Mouse (Mus musculus) left cerebral cortex, adult 2 months (tissue): ENCODE results near the gene Egfl6. TPM values are rescaled to one million over a fixed set of nuclear protein-coding genes. Genes with fewer than 3 reads are reported as not detected.
"Not testable (repeated sequence)": the region's sequence is repeated elsewhere in the genome, so short reads cannot be mapped to it uniquely, and the experiment has no call there.

Source experiments
- DNase-seq, 2 experiments: peaks; one replicate each; pipeline ENCODE4 v3.0.0; 2021 to 2022; ENCODE audit warnings: low spot score in 2 of 2, mixed read lengths in 1 of 2; ENCODE audit errors: extremely low spot score in 1 of 2
- H3K27ac ChIP-seq: fragments of 200-600 bp; 2 replicates; pipeline ENCODE4 v1.8.1; 2022
- H3K4me3 ChIP-seq: fragments of 200-600 bp; 2 replicates; pipeline ENCODE4 v1.8.1; 2022
- CTCF ChIP-seq: fragments of 200-600 bp; IDR thresholded peaks from 2 replicates; pipeline ENCODE4 v1.8.1; 2022; ENCODE audit warnings: antibody characterized with exemption, mild to moderate bottlenecking, moderate library complexity
- intact Hi-C: fragments of 180-260 bp; cut with DNase I; formaldehyde crosslinking; loops from one replicate; pipeline ENCODE4 v1.15.1; 2025
- total RNA-seq, 2 experiments: library from RNA; stranded (reverse); gene quantifications; 2 replicates each; pipeline ENCODE4 v1.2.3; 2021

Egfl6 gene
- total RNA-seq, 2 experiments from 2014 or later = 2.4 to 3.5 TPM

DNA sequence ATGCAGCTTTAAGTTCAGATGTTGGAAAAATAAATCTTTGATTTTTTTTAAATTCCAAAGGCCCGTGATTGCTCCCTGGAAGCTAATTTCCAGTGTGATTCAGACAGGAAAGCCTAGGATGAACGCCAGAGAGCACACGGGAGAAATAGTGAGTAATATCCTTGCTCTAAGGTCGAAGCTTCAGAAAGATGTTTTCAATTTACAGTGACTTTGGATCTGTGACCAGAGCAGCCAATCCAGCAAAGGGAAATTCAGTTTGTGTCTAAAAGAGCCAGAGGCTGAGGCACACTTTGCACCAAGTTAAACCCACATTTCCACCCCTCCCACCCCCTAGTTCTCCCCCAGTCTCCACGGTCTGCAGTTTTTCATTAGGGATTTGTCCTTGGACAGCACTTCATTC lies 20.6 kb downstream of the Egfl6 start:
- no peak for TF ChIP-seq CTCF

GRCm38 (mm10) chrX:166559333-166559732 lies 26.2 kb downstream of the Egfl6 start:
- no peak for TF ChIP-seq CTCF
- intact Hi-C loops = no loop called here
- Histone ChIP-seq H3K4me3 (no peak overlapping the region), H3K27ac (no peak overlapping the region)
- DNase-seq = no peak

More for the DNA sequence above, 20.6 kb downstream of the Egfl6 start:
- H3K27ac ChIP-seq = no peak overlapping the region
- intact Hi-C loops = no loop called here
- no peak overlapping the region for H3K4me3 ChIP-seq
- DNase-seq = no peak

- intact Hi-C loops = no loop called here
- TF ChIP-seq CTCF = no peak
- no peak overlapping the region for H3K27ac ChIP-seq
- no peak for DNase-seq
- no peak overlapping the region for H3K4me3 ChIP-seq
Observed at GRCm38 (mm10) chrX:166552355-166552754, 33.2 kb downstream of the Egfl6 start.

- TF ChIP-seq CTCF = no peak
- DNase-seq = no peak
- Histone ChIP-seq H3K27ac (no peak overlapping the region), H3K4me3 (no peak overlapping the region)
- intact Hi-C loops = no loop called here
Observed at GRCm38 (mm10) chrX:166546495-166546894, 39.0 kb downstream of the Egfl6 start.

- TF ChIP-seq CTCF = no peak
- no peak overlapping the region for H3K27ac ChIP-seq
- H3K4me3 ChIP-seq = no peak overlapping the region
- intact Hi-C loops = no loop called here
- DNase-seq = no peak
Observed at GRCm38 (mm10) chrX:166535138-166535537, 50.4 kb downstream of the Egfl6 start.

DNA sequence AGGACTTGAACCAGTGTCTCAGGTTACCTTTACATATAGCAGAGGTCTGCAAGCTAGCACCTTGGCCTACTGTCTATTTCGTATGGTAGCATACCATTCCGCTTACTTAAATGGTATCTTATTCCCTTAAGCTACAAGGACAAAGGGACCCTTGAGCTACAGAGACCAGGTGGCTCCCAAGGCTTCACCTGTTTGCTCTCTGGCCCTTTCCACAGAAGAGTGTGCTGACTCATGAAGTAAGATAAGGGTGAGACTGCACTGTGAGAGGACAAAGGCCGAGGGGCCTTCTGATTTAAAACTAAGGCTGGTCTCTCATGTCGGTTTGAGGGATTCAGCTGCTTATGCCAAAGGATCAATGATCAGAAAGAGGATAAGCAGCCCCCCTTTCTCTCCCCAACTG lies 52.1 kb downstream of the Egfl6 start:
- no peak for DNase-seq
- intact Hi-C loops = no loop called here
- no peak overlapping the region for H3K4me3 ChIP-seq
- H3K27ac ChIP-seq = no peak overlapping the region
- TF ChIP-seq CTCF = no peak

- TF ChIP-seq CTCF = no peak
- intact Hi-C loops = no loop called here
- DNase-seq = no peak
- Histone ChIP-seq H3K4me3 (no peak overlapping the region), H3K27ac (no peak overlapping the region)
Observed at GRCm38 (mm10) chrX:166531671-166532070, 53.8 kb downstream of the Egfl6 start.

GRCm38 (mm10) chrX:166528126-166528525 lies 57.4 kb downstream of the Egfl6 start:
- intact Hi-C loops = no loop called here

DNA sequence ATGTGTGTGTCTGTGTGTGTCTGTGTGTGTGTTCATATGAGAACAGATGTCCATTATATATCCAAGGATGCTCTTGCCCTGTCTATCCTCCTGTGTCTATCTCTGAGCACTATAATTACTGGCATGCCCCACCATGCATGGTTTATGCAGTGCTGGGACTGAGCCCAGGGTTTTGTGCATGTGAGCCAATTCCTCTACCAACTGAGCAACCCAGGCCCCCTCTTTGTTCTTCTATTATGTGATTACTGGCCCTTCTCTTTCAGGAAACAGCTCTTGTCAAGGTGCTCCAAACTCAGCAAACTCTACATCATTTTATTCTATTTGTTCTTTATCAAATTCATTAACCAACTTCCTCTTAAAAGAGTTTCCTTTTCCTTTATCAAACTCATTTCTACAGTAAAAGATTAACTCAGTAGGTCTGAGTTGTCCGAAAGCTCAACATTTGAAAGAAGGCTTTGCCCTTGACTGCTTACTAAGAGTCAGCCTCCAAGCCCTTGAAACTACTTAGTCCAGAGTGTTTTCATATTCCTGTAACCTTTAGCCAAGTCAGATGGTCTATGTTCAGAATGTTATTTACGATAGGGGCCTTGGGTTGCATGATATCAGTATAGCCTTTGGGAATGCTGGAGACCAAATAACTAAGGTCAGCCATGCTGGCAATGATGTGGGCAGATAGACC lies 59.7 kb downstream of the Egfl6 start:
- intact Hi-C loops = no loop called here
- Histone ChIP-seq H3K4me3 (no peak overlapping the region), H3K27ac (no peak overlapping the region)
- no peak for TF ChIP-seq CTCF
- DNase-seq = no peak

More at GRCm38 (mm10) chrX:166528126-166528525, 57.4 kb downstream of the Egfl6 start:
- no peak for DNase-seq
- Histone ChIP-seq H3K27ac (no peak overlapping the region), H3K4me3 (no peak overlapping the region)
- no peak for TF ChIP-seq CTCF

DNA sequence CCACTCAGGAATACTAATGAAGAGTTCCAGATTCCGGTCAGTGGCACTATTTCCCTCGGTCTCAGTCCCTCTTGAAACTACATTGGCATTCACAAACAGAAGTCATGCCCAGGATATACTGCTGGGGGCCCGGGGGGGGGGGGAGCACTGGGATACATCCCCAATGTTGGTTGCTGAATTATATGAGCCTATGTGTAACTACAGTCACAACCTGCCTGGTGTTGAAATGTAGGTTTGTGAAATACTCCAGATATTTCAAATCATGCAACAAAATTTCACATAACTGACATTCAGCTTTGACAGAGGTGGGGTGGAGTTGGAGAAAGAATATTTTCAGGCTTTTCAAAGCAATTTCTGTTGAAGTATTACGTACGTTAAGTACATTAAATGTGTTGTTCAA lies 64.7 kb downstream of the Egfl6 start:
- DNase-seq = no peak
- H3K27ac ChIP-seq = no peak overlapping the region
- TF ChIP-seq CTCF = no peak
- no peak overlapping the region for H3K4me3 ChIP-seq
- intact Hi-C loops = no loop called here

DNA sequence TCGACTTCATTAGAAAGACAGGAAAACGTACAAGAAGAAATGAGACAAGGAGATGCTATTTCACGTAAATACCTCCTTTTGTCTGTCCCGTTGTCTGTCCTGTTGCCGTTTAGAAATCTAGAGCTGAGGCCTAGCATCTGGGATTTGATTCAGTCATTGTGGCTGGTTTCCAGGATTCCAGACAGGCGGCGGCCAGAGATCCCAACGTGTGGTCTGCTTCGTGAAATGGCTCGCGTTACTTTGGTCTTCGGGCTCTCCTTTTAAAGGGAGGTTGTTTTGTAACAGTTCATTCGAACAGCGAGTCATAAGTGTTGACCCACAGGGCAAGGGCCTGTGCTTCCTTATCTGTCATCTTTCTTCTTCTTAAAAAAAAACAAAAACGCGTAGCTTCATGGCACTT lies 67.2 kb downstream of the Egfl6 start, which contains the start of gene Tceanc:
Gene Tceanc (minus strand): TSS at position 223 of the 400 bp plus-strand sequence.
- no peak within 1 kb of the TSS for H3K27ac ChIP-seq
- TF ChIP-seq CTCF = no peak
- no peak within 1 kb of the TSS for H3K4me3 ChIP-seq
- intact Hi-C loops = loop anchor here (10.0 kb wide), 1 partner anchor 106 kb away; no protein-coding TSS in a partner anchor
- no peak for DNase-seq

DNA sequence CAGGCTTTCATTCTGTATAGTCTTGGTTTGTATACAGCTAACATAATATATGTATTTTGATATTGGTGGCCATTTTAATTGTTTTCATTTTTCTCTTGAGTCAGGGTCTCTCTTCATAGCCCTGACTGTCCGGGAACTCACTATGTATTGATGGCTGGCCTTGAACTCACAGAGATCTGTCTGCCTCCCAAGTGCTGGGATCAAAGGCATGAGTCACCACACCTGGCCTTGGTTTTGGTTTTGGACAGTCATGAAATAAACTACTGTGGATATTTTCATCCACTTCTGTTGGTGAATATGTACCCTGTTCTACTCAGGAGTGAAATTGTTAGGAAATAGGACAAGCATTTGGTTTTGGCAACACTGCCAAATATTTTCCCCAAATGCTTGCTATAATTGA lies 68.9 kb downstream of the Egfl6 start:
- no peak for TF ChIP-seq CTCF
- no peak for DNase-seq
- intact Hi-C loops = loop anchor here (10.0 kb wide), 1 partner anchor 108 kb away; no protein-coding TSS in a partner anchor
- Histone ChIP-seq H3K27ac (no peak overlapping the region), H3K4me3 (no peak overlapping the region)

DNA sequence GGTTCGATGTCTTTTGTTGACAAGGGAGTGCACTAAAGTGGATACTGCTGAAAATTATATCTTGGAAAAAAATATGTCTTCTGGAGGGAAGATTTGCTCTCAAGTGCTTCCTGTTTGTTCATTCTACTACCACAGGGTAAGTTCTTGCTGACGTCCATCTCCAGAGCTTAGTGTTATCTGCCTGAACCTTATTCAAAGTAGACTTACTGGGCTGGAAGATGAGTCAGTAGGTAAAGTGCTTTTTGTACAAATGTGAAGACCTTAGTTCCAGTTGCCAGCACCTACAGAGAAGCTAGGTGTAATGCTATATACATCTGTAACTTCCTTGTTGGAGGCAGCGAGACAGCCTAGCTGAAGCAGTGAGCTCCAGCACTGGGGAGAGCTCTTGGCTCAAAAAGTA lies 69.6 kb downstream of the Egfl6 start:
- no peak for DNase-seq
- intact Hi-C loops = loop anchor here (10.0 kb wide), 1 partner anchor 109 kb away; no protein-coding TSS in a partner anchor
- TF ChIP-seq CTCF = no peak
- Histone ChIP-seq H3K4me3 (no peak overlapping the region), H3K27ac (no peak overlapping the region)

GRCm38 (mm10) chrX:166514035-166514434 lies 71.5 kb downstream of the Egfl6 start:
- not testable (repeated sequence) for H3K27ac ChIP-seq, DNase-seq, H3K4me3 ChIP-seq
- intact Hi-C loops = loop anchor here (5.0 to 10.0 kb wide), 2 partner anchors 111 to 693 kb away; partner anchors contain the start of gene Tmsb4x
